Mouse (Mus musculus) kidney, adult 11 months (tissue): ENCODE results near the gene Dtx3l.
"Not testable (repeated sequence)": the region's sequence is repeated elsewhere in the genome, so short reads cannot be mapped to it uniquely, and the experiment has no call there.

Experiments
- DNase-seq: peaks from one replicate; pipeline ENCODE4 v3.0.0; 2022

The Dtx3l gene

DNA sequence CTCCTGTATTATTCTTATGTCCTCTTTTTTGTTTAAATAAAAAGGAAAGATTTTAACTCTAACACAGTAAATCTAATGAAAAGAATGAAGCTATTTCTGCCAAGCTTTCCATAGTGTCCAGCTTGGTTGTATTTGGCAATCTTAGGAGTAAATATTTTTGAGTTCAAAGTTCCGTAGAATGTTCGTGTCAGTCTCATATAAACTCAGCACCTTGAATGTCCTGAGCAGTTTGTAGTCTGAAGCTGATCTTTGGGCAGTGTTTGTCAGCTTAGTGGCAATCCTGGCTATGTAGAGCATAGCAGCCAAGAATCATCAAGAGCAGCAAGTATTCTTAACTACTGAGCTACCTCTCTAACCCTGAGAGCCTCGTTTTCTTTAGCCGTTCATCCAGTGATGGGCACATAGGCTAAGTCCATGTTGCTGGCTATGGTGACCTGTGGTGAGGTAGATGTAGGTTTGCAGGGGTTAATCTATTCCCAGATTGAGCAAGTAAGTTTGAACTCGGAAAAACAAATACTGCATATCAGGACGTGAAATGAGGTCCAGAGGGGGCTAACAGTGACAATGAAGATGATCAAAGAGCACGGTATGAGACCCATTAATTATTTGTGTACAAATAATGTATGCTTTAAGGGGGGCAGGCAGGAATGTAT is 15.3 kb downstream of the Dtx3l start:
- no peak for DNase-seq

GRCm38 (mm10) chr16:35922301-35922895 is 16.6 kb downstream of the Dtx3l start:
- DNase-seq: no peak

DNA sequence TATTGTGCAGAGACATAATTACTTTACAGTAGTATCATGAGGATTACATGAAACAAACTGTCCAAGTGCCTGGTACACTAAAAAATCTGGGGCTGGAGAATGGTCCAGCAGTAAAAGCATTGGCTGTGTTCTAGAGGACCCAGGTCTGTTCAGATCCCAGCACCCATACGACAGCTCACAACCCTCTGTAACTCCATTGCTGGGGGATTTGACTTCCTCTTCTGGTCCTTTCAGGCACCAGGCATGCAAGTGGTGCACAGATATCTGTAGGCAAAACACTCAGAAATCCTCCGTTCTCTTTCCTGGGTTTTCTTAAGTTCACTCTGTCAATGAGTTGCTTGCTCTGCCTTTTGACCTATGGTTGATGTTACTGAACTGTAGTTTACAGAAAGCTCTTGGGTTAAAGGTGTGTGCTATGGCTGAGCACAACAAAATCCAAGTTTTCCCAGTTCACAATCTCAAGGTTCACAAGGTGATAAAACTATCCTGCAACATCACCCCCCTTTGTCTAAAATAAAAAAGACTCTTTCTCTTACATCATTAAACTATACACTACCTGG is 17.2 kb downstream of the Dtx3l start:
- no peak for DNase-seq

DNA sequence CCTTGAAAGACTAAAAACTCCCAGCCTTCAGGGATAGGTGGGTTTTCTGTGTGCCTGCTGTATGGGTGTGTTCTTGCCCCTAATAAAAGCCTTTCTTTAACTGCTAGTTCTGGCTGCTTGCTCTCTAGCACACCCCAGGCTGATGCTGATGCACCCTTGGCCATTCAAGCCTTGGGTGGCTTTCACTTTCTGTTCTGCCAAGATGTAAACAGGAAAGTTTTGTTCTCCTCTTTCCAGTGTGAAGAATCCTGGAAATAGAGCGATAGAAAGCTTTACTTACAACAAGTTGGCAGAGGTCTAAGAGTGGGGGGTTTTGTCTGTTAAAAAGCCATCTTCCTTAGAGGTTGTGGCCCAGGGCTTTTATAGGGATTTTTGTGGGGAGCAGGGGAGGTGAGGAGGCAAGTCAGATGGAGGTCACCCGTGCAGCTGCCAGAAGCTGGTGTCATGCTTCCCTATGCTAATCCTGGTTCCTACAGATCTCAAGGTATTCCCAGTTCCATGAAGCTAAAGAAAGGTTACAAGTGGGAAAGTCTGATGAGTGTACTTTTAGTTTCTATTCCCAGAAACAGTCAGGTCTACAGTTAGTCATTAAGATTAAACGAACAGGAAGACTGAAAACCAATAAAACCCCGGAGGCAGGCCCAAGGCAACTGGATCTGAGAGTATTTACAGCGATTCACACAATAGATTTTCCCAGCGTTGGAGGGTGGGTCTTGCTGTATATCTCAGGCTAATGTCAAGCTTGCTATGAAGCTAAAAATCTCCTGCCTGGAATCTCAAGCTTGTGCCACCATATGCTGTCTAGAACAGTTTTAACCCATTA is 20.0 kb downstream of the Dtx3l start:
- no peak for DNase-seq

GRCm38 (mm10) chr16:35914301-35914700 is 24.6 kb downstream of the Dtx3l start:
- peak; percentile 23 for DNase-seq

- DNase-seq: no peak
Observed at GRCm38 (mm10) chr16:35913526-35913925, 25.4 kb downstream of the Dtx3l start.

GRCm38 (mm10) chr16:35911449-35911848 is 27.5 kb downstream of the Dtx3l start:
- DNase-seq: no peak

DNA sequence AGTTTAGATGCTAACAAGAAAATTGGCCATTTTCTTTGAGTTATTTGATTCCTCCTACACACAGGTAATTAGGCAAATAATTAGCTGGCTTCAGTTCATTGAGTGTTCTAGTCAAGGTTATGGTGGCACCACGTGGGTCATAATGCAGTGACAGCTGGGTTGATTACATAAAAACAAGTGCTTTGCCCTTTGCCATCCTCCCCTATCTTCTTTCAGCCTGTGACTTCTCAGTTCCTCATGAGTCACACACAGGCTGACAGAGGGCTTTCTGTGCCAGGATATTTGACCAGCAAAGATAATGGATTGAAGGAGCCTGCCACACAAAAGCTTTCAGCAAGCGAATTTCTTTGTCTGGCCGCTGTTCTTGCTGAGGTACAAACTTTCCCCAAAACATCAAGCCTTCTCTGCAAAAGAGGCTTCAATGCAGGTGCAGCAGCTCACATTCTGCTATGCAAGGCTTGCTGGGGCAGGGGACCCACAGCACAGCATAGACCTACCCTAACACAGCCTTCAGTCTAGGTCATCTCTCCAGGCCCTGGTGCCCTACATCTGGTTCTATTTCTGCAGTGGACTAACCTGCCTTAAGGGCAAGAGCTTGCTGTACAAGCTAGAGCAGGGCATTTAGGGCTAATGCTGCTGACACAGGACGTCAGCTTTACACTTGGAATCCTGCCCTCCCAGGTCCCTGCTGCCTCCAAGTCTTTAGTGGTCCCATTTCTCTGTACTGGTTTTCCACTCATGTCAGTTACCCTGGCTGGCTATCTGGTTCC is 31.3 kb downstream of the Dtx3l start:
- DNase-seq: peak; percentile 15

- DNase-seq: peak; percentile 48
Observed at GRCm38 (mm10) chr16:35906887-35907286, 32.1 kb downstream of the Dtx3l start.

DNA sequence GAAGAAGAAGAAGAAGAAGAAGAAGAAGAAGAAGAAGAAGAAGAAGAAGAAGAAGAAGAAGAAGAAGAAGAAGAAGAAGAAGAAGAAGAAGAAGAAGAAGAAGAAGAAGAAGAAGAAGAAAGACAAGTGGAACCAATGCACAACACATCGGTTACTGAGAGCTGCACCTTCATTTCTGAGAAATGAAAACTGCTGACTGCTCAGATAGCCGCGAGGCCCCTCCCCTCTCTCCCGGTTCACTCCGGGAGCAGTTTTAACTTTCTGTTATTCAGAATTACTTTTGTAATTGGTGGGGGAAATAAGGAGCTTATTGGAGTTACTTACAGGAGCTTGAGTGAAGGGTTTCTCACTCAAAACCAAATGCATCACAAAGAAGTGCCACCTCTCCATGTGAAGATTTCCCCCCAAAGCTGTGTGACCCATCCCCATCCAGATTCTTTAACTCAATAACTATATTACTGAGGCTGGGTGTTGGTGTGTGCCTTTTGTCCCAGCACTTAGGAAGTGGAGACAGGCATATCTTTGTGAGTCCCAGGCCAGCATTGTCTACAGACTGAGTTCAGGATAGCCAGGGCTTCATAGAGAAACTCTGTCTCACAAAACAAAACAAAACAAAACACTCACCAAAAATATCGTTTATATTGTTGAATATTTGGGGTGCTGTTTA is 33.0 kb downstream of the Dtx3l start:
- DNase-seq: no peak

DNA sequence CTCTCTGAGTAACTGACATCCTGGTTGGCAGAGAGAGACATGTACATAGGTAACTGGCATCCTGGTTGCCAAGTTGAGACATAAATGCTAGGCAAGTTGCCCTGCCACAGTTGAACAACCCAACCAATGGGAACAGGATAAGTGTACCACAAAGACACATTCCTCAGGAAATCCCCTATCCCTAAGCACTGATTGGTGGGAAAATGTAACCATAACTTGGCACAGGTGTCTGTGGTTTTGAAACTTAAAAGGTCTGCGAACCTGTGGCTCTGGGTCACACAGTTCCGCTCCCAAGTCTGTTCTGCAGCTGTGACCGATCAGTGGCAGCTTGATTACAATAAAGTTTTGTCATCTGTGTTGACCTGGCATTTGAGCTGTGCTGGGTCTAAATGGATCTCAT is 33.6 kb downstream of the Dtx3l start:
- DNase-seq: no peak

- DNase-seq: no peak
Observed at GRCm38 (mm10) chr16:35904121-35904736, 34.7 kb downstream of the Dtx3l start.

DNA sequence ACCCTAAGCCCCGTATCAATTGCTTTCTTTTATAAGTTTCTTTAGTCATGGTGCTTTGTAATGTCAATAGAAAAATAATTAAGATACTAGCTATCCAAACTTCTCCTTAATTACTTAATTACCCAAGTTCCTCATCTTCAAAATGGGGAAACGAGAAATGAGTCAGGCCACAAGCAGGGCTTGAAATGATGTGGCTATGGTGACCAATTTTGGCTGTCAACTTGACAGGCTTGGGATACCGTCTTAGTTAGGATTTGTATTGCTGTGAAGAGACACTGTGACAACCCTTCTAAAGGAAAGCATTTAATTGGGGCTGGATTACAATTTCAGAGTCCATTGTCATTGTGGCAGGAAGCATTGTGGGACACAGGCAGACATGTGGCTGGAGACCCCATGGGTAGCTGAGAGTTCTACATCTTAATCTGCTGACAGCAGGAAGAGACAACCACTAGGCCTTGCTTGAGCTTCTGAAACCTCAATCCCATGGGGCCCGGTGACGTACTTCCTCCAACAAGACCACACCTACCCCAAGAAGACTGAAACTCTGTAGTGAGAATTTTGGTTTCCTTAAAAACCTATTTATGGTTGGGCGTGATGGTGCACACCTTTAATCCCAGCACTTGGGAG is 35.8 kb downstream of the Dtx3l start:
- DNase-seq: no peak

DNA sequence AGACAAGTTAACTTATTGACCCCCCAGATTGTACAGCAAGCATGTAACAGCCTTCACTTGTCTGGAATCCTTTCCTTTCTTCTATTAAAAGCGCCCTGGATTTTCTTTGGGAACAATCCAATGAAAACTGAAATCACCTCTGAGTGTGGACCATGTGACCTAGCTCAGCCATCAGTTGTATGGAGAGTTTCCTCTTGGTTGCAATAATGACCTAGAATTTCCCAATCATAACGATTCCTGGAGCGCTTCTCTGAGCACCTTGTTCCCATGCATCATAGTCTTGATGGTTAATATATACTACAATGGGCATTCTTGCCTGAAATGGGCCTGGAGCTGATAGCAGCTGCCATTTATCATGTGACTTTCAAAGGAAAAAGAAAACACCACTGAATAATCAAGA is 38.4 kb downstream of the Dtx3l start:
- no peak for DNase-seq

DNA sequence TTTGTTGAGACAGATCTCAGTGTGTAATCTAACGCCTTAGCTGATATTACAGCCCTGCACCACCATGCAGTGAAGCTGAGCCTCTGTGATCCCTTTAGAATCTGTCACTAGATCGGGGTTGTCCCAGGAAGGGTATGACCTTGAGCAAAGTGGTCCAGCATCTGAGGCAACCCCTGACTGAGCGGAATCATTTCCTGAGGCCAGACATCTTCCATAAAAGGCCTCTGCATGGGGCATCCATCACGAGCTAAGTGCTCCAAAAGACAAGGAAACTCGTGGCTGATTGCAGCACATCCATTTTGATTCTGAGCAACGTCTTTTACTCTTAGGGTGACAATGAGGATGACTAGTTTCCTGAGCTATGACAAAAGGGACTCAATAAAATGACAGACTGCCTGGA is 44.0 kb downstream of the Dtx3l start:
- no peak for DNase-seq

DNA sequence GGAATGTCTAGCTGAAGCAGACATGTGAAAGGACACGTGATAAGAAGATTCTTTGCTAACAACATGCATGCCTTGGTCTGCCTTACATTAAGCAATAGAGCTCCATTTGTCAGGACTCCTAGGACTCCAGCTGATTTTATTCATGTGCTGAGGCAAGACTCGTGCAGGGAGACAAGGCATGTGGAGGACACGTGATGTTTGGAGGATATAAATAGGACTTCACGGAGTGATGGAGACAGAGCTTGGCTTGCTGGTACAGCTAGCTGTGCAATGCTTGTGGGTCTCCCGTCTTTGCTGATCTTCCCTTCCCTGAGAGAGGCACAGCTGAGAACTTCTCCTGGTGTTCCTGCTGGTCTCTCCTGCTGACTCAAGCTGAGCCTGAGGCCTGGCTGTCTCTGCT is 47.3 kb downstream of the Dtx3l start:
- DNase-seq: not testable (repeated sequence)

DNA sequence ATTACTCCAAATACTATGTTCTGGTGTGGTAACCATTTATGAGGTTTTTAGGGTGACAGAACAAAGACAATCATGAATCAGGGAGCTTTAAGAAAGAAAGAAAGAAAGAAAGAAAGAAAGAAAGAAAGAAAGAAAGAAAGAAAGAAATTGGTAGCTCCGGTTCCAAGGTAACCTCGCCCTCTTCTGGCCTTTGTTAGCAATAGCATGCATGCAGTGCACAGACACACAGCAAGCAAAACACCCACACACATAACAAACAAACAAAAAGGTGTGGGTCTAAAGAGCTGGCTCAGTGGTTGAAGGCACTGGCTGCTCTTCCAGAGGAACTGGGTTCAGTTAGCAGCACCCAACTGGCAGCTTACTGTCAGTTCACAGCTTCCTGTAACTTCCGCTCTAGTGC is 48.3 kb downstream of the Dtx3l start:
- DNase-seq: no peak

DNA sequence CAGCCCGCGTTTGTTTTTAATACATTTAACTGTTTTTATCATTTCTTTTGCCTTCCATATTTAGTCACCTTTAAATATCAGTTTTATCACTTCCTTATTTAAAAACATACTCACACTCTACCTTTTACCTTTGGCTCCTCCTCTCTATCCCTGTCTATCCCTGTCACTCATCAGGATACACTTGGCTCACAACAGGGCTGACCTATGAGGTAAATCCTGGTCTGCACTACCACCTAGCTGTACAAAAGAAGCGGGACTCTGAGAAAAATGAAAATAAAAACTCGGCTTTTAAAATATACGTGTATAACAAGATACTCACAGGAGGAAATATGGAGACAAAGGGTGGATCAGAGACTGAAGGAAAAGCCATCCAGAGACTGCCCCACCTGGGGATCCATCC is 50.0 kb downstream of the Dtx3l start:
- DNase-seq: no peak

- no peak for DNase-seq
Observed at GRCm38 (mm10) chr16:35888174-35888573, 50.8 kb downstream of the Dtx3l start.
